Mouse (Mus musculus) kidney, embryonic 15.5 days (tissue): Measurements from ENCODE around the gene Mrpl2. TPM values are rescaled to one million over a fixed set of nuclear protein-coding genes. Genes with fewer than 3 reads are reported as not detected.

Experiments used
- ATAC-seq: fragments of 200-750 bp; cut with Nextera tagmentation; replicated peaks from 2 replicates; pipeline ENCODE4 v1.8.0; 2017; ENCODE audit warnings: moderate TSS enrichment; ENCODE audit not compliant: low FRiP score
- H3K27ac ChIP-seq: fragments of 300-500 bp; sonication (generic); 2 replicates; pipeline ENCODE4 v1.5.1; 2015; ENCODE audit warnings: mild to moderate bottlenecking, inconsistent platforms
- H3K27me3 ChIP-seq: fragments of 300-500 bp; sonication (generic); 2 replicates; pipeline ENCODE4 v1.6.1; 2015; ENCODE audit warnings: inconsistent platforms
- H3K36me3 ChIP-seq: fragments of 300-500 bp; sonication (generic); 2 replicates; pipeline ENCODE4 v1.6.1; 2015; ENCODE audit warnings: inconsistent platforms
- H3K4me1 ChIP-seq: fragments of 300-500 bp; sonication (generic); 2 replicates; pipeline ENCODE4 v1.6.1; 2015; ENCODE audit warnings: inconsistent platforms
- H3K4me2 ChIP-seq: fragments of 300-500 bp; sonication (generic); 2 replicates; pipeline ENCODE4 v1.6.1; 2015; ENCODE audit warnings: moderate library complexity, mild to moderate bottlenecking, inconsistent platforms
- H3K4me3 ChIP-seq: fragments of 300-500 bp; sonication (generic); replicated peaks from 2 replicates; pipeline ENCODE4 v1.5.1; 2015; ENCODE audit warnings: mild to moderate bottlenecking, inconsistent platforms
- H3K9ac ChIP-seq: fragments of 300-500 bp; sonication (generic); 2 replicates; pipeline ENCODE4 v1.6.1; 2015; ENCODE audit warnings: mild to moderate bottlenecking, inconsistent platforms
- H3K9me3 ChIP-seq: fragments of 300-500 bp; sonication (generic); replicated peaks from 2 replicates; pipeline ENCODE4 v1.6.1; 2016; ENCODE audit warnings: inconsistent platforms
- WGBS: fragments of 180-500 bp; shearing (Covaris S2); methylation state at CpG from one replicate; pipeline ENCODE4 v1.1.7; 2015; ENCODE audit warnings: mixed read lengths; 5-methylcytosine and 5-hydroxymethylcytosine counted together
- polyA plus RNA-seq: library from polyadenylated mRNA; unstranded; fragments of >200 nt; fragmentation: Nextera tagmentation; extraction: Ambion mirVana; gene quantifications from 2 replicates; pipeline ENCODE4 v1.2.1, GENCODE M21; 2015

Gene Mrpl2
- polyA plus RNA-seq, 1 experiment from 2014 or later = 124 TPM

GRCm38 (mm10) chr17:46699245-46699644 is 53.2 kb downstream of the Mrpl2 start:
- H3K27ac ChIP-seq = no peak overlapping the region
- WGBS = 46% methylated on average over 5 of the region's 5 CpGs
- ATAC-seq = no peak

More at GRCm38 (mm10) chr17:46699245-46699644, 53.2 kb downstream of the Mrpl2 start:
- Histone ChIP-seq H3K9ac (no peak overlapping the region), H3K27me3 (no peaks in the 10 kb centered on the region), H3K4me3 (no peak overlapping the region), H3K9me3 (no peaks in the 10 kb centered on the region), H3K4me2 (no peak overlapping the region), H3K4me1 (peaks cover 29% of the 10 kb centered on the region), H3K36me3 (peaks cover 53% of the 10 kb centered on the region)

Other genes starting within 250 kb of the Mrpl2 start
- gene Crip3, start 217.3 kb upstream of the Mrpl2 start, polyA plus RNA-seq = 0.51 and 0.64 TPM in 2 replicates
- not detected in 2 replicates for gene Slc22a7, start 207.8 kb upstream of the Mrpl2 start, polyA plus RNA-seq
- gene Ttbk1, start 158.6 kb upstream of the Mrpl2 start, polyA plus RNA-seq = 0.17 and 0.26 TPM in 2 replicates
- 58.0 and 58.5 TPM in 2 replicates for gene Dnph1, start 149.5 kb upstream of the Mrpl2 start, polyA plus RNA-seq
- 5.3 and 5.8 TPM in 2 replicates for gene Cul9, start 99.8 kb upstream of the Mrpl2 start, polyA plus RNA-seq
- gene Srf, start 90.1 kb upstream of the Mrpl2 start, polyA plus RNA-seq = 9.1 and 9.5 TPM in 2 replicates
- gene Ptk7, start 16.7 kb upstream of the Mrpl2 start, polyA plus RNA-seq = 120 and 138 TPM in 2 replicates
- 36.9 and 42.4 TPM in 2 replicates for gene Klc4, start 207 bp upstream of the Mrpl2 start, polyA plus RNA-seq
- gene Cul7, start 4.1 kb downstream of the Mrpl2 start, polyA plus RNA-seq = 55.5 and 59.2 TPM in 2 replicates
- 63.9 and 65.4 TPM in 2 replicates for gene Rrp36, start 28.1 kb downstream of the Mrpl2 start, polyA plus RNA-seq
- gene Mea1, start 32.6 kb downstream of the Mrpl2 start, polyA plus RNA-seq = 146 and 147 TPM in 2 replicates
- 119 and 131 TPM in 2 replicates for gene Klhdc3, start 34.7 kb downstream of the Mrpl2 start, polyA plus RNA-seq
- 96.7 and 105 TPM in 2 replicates for gene Ppp2r5d, start 58.9 kb downstream of the Mrpl2 start, polyA plus RNA-seq
- 25.6 and 28.5 TPM in 2 replicates for gene Pex6, start 65.2 kb downstream of the Mrpl2 start, polyA plus RNA-seq
- gene Gnmt, start 82.9 kb downstream of the Mrpl2 start, polyA plus RNA-seq = 1.5 and 2.8 TPM in 2 replicates
- gene Cnpy3, start 106.0 kb downstream of the Mrpl2 start, polyA plus RNA-seq = 79.3 and 83.5 TPM in 2 replicates
- 0.33 and 0.64 TPM in 2 replicates for gene Ptcra, start 117.5 kb downstream of the Mrpl2 start, polyA plus RNA-seq
- gene 2310039H08Rik, start 126.4 kb downstream of the Mrpl2 start, polyA plus RNA-seq = 75.6 and 80.0 TPM in 2 replicates
- gene Rpl7l1, start 136.4 kb downstream of the Mrpl2 start, polyA plus RNA-seq = 179 and 189 TPM in 2 replicates
- 4.2 and 4.9 TPM in 2 replicates for gene Bicral, start 212.3 kb downstream of the Mrpl2 start, polyA plus RNA-seq
- 59.3 and 59.7 TPM in 2 replicates for gene Tbcc, start 244.5 kb downstream of the Mrpl2 start, polyA plus RNA-seq